Mouse (Mus musculus) liver, postnatal 0 days (tissue): ENCODE measurements around the gene Tecpr2. TPM values are rescaled to one million over a fixed set of nuclear protein-coding genes. Genes with fewer than 3 reads are reported as not detected.
A peak's percentile ranks its signal among the peaks of the same experiment; 100 is the strongest.

ENCODE experiments used
- ATAC-seq: fragments of 200-750 bp; cut with Nextera tagmentation; 2 replicates; pipeline ENCODE4 v1.8.0; 2017; ENCODE audit warnings: mild to moderate bottlenecking, moderate library complexity
- DNase-seq: peaks from one replicate; pipeline ENCODE4 v3.0.0-alpha.2; 2016
- H3K27ac ChIP-seq: fragments of 300-500 bp; sonication (generic); 2 replicates; pipeline ENCODE4 v1.5.1; 2014; ENCODE audit warnings: antibody characterized with exemption, moderate library complexity, mild to moderate bottlenecking, low read depth
- H3K27me3 ChIP-seq: fragments of 300-500 bp; sonication (generic); 2 replicates; pipeline ENCODE4 v1.6.1; 2014; ENCODE audit warnings: low read length, control low read depth, mixed read lengths; ENCODE audit not compliant: insufficient read depth
- H3K36me3 ChIP-seq: fragments of 300-500 bp; sonication (generic); replicated peaks from 2 replicates; pipeline ENCODE4 v1.6.1; 2014; ENCODE audit warnings: mild to moderate bottlenecking, control low read depth, low read length, moderate library complexity, mixed read lengths; ENCODE audit not compliant: insufficient read depth
- H3K4me1 ChIP-seq: fragments of 300-500 bp; sonication (generic); 2 replicates; pipeline ENCODE4 v1.6.1; 2014; ENCODE audit warnings: antibody characterized with exemption, mild to moderate bottlenecking, control low read depth; ENCODE audit not compliant: insufficient read depth
- H3K4me2 ChIP-seq: fragments of 300-500 bp; sonication (generic); 2 replicates; pipeline ENCODE4 v1.6.1; 2014; ENCODE audit warnings: low read depth, mild to moderate bottlenecking, low read length, moderate library complexity, mixed read lengths
- H3K4me3 ChIP-seq: fragments of 300-500 bp; sonication (generic); 2 replicates; pipeline ENCODE4 v1.5.1; 2014; ENCODE audit warnings: low read depth, low read length
- H3K9ac ChIP-seq: fragments of 300-500 bp; sonication (generic); replicated peaks from 2 replicates; pipeline ENCODE4 v1.6.1; 2014; ENCODE audit warnings: mild to moderate bottlenecking, moderate library complexity
- H3K9me3 ChIP-seq: fragments of 300-500 bp; sonication (generic); 2 replicates; pipeline ENCODE4 v1.6.1; 2016; ENCODE audit warnings: mild to moderate bottlenecking, control low read depth, low read length, mixed read lengths
- CTCF ChIP-seq: sonication (generic); IDR thresholded peaks from 2 replicates; pipeline ENCODE4 v1.5.1; 2016; ENCODE audit warnings: antibody characterized with exemption, low read depth
- EP300 ChIP-seq: IDR thresholded peaks from 2 replicates; pipeline ENCODE4 v1.6.1; 2016; ENCODE audit warnings: antibody characterized with exemption, low read depth, mild to moderate bottlenecking
- WGBS: fragments of 180-500 bp; shearing (Covaris S2); extraction: QIAGEN DNeasy Blood & Tissue Kit; methylation state at CpG from one replicate; pipeline ENCODE4 v1.1.7; 2014; ENCODE audit not compliant: insufficient replicate concordance; 5-methylcytosine and 5-hydroxymethylcytosine counted together
- polyA plus RNA-seq: library from polyadenylated mRNA; unstranded; fragments of >200 nt; fragmentation: Nextera tagmentation; extraction: Ambion mirVana; gene quantifications from 2 replicates; pipeline ENCODE4 v1.2.1, GENCODE M21; 2015

The Tecpr2 gene
- polyA plus RNA-seq, 1 experiment from 2014 or later: 1.1 TPM

GRCm38 (mm10) chr12:110953900-110954299, 64.8 kb downstream of the Tecpr2 start:
- Histone ChIP-seq H3K4me2 (no peak overlapping the region), H3K27ac (peak overlapping the region; percentile 58; the same call in 1 of the 2 replicates), H3K9me3 (no peaks in the 10 kb centered on the region), H3K9ac (no peak overlapping the region), H3K27me3 (no peaks in the 10 kb centered on the region), H3K36me3 (peaks cover 19% of the 10 kb centered on the region), H3K4me3 (no peak overlapping the region), H3K4me1 (peaks cover 14% of the 10 kb centered on the region)
- ATAC-seq: no peak
- TF ChIP-seq CTCF (no peak), EP300 (no peak)
- DNase-seq: no peak
- 37% methylated on average over 2 of the region's 2 CpGs for WGBS

GRCm38 (mm10) chr12:110954351-110954991, 65.4 kb downstream of the Tecpr2 start:
- Histone ChIP-seq H3K4me1 (peaks cover 14% of the 10 kb centered on the region), H3K27ac (no peak overlapping the region), H3K9me3 (no peaks in the 10 kb centered on the region), H3K27me3 (no peaks in the 10 kb centered on the region), H3K9ac (no peak overlapping the region), H3K36me3 (peaks cover 19% of the 10 kb centered on the region), H3K4me2 (no peak overlapping the region), H3K4me3 (no peak overlapping the region)
- DNase-seq (no peak), ATAC-seq (no peak)
- TF ChIP-seq CTCF (no peak), EP300 (no peak)
- WGBS: 84% methylated on average over 4 of the region's 4 CpGs

GRCm38 (mm10) chr12:110961973-110962372, 72.9 kb downstream of the Tecpr2 start:
- 41% methylated on average over 2 of the region's 2 CpGs for WGBS
- Histone ChIP-seq H3K27me3 (no peaks in the 10 kb centered on the region), H3K9me3 (no peaks in the 10 kb centered on the region), H3K4me1 (peaks cover 20% of the 10 kb centered on the region), H3K9ac (no peak overlapping the region), H3K4me2 (no peak overlapping the region), H3K36me3 (peaks cover under 1% of the 10 kb centered on the region), H3K27ac (no peak overlapping the region), H3K4me3 (no peak overlapping the region)
- DNase-seq (no peak), ATAC-seq (peak; percentile 75)
- no peak for TF ChIP-seq CTCF
- TF ChIP-seq EP300: no peak

- no peak for ATAC-seq
Observed at GRCm38 (mm10) chr12:110965500-110965899, 76.4 kb downstream of the Tecpr2 start.

GRCm38 (mm10) chr12:110966079-110966478, 77.0 kb downstream of the Tecpr2 start:
- Histone ChIP-seq H3K9me3 (no peaks in the 10 kb centered on the region), H3K9ac (no peak overlapping the region), H3K27me3 (no peaks in the 10 kb centered on the region), H3K4me3 (no peak overlapping the region), H3K4me2 (no peak overlapping the region), H3K4me1 (peaks cover 20% of the 10 kb centered on the region), H3K27ac (no peak overlapping the region), H3K36me3 (peaks cover 24% of the 10 kb centered on the region)
- no peak for DNase-seq
- ATAC-seq: no peak
- WGBS: 64% methylated on average over 4 of the region's 4 CpGs
- TF ChIP-seq CTCF (no peak), EP300 (no peak)

More at GRCm38 (mm10) chr12:110965500-110965899, 76.4 kb downstream of the Tecpr2 start:
- H3K36me3 ChIP-seq: peaks cover 22% of the 10 kb centered on the region
- no peaks in the 10 kb centered on the region for H3K27me3 ChIP-seq
- DNase-seq: no peak
- 51% methylated on average over 3 of the region's 3 CpGs for WGBS
- H3K4me3 ChIP-seq: no peak overlapping the region
- no peaks in the 10 kb centered on the region for H3K9me3 ChIP-seq
- H3K4me2 ChIP-seq: no peak overlapping the region
- H3K4me1 ChIP-seq: peaks cover 20% of the 10 kb centered on the region
- TF ChIP-seq CTCF: no peak
- TF ChIP-seq EP300: no peak
- no peak overlapping the region for H3K27ac ChIP-seq
- no peak overlapping the region for H3K9ac ChIP-seq

GRCm38 (mm10) chr12:110967146-110967545, 78.1 kb downstream of the Tecpr2 start:
- H3K27ac ChIP-seq: no peak overlapping the region
- H3K4me2 ChIP-seq: no peak overlapping the region
- no peak for TF ChIP-seq EP300
- TF ChIP-seq CTCF: no peak
- no peaks in the 10 kb centered on the region for H3K9me3 ChIP-seq
- H3K36me3 ChIP-seq: peaks cover 28% of the 10 kb centered on the region
- ATAC-seq (peak; percentile 33), DNase-seq (no peak)
- no peak overlapping the region for H3K9ac ChIP-seq
- H3K4me3 ChIP-seq: no peak overlapping the region
- peaks cover 19% of the 10 kb centered on the region for H3K4me1 ChIP-seq
- no peaks in the 10 kb centered on the region for H3K27me3 ChIP-seq
- WGBS: 67% methylated on average over 2 of the region's 2 CpGs

- WGBS: 91% methylated on average over 5 of the region's 5 CpGs
- no peaks in the 10 kb centered on the region for H3K9me3 ChIP-seq
- no peaks in the 10 kb centered on the region for H3K27me3 ChIP-seq
- H3K4me3 ChIP-seq: no peak overlapping the region
- peaks cover 45% of the 10 kb centered on the region for H3K4me1 ChIP-seq
- DNase-seq (no peak), ATAC-seq (no peak)
- H3K27ac ChIP-seq: no peak overlapping the region
- no peak for TF ChIP-seq EP300
- TF ChIP-seq CTCF: no peak
- peaks cover 45% of the 10 kb centered on the region for H3K36me3 ChIP-seq
- no peak overlapping the region for H3K4me2 ChIP-seq
- no peak overlapping the region for H3K9ac ChIP-seq
Observed at GRCm38 (mm10) chr12:110970408-110970807, 81.3 kb downstream of the Tecpr2 start.
